Mouse (Mus musculus): ENCODE data around the gene Kif26b. TPM values are rescaled to one million over a fixed set of nuclear protein-coding genes. Genes with fewer than 3 reads are reported as not detected.

Gene Kif26b
- polyA plus RNA-seq, 1 experiment from 2014 or later: 5.1 TPM

DNA sequence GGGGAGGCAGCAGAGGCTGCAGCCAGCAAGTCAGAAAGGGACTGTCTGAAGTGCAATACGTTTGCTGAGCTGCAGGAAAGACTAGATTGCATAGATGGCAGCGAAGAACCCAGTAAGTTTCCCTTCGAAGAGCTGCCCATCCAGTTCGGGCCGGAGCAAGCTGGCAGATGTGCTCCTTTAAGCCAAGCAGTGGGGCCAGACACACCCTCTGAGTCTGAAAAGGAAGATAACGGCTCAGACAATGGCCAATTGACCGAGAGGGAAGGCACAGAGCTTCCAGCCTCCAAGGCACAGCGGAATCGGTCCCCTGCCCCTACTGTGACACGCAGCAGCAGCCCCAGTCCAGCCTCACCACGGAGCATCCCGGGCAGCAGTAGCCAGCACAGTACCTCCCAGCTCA lies 386.1 kb downstream of the Kif26b start:
- H3K4me1 ChIP-seq (ENCODE audit: control insufficient read depth, insufficient read depth, low read length): peaks cover 3% of the 10 kb centered on the region
- H3K27ac ChIP-seq (ENCODE audit: low read length): no peak overlapping the region
- H3K36me3 ChIP-seq (ENCODE audit: control insufficient read depth, insufficient read depth): peaks cover 12% of the 10 kb centered on the region
- no peak for ATAC-seq (replicated peaks; ENCODE audit: extremely low read depth, insufficient read depth, low FRiP score)
- no peaks in the 10 kb centered on the region for H3K9me3 ChIP-seq (replicated peaks; ENCODE audit: control insufficient read depth, low read length)
- H3K27me3 ChIP-seq (ENCODE audit: control insufficient read depth, insufficient read depth, low read length): no peaks in the 10 kb centered on the region
- no peak overlapping the region for H3K9ac ChIP-seq (ENCODE audit: low read length)
- no peak overlapping the region for H3K4me3 ChIP-seq (ENCODE audit: low read length)
- WGBS: 68% methylated on average over 12 of the region's 12 CpGs
- no peak overlapping the region for H3K4me2 ChIP-seq (ENCODE audit: low read depth, low read length)

DNA sequence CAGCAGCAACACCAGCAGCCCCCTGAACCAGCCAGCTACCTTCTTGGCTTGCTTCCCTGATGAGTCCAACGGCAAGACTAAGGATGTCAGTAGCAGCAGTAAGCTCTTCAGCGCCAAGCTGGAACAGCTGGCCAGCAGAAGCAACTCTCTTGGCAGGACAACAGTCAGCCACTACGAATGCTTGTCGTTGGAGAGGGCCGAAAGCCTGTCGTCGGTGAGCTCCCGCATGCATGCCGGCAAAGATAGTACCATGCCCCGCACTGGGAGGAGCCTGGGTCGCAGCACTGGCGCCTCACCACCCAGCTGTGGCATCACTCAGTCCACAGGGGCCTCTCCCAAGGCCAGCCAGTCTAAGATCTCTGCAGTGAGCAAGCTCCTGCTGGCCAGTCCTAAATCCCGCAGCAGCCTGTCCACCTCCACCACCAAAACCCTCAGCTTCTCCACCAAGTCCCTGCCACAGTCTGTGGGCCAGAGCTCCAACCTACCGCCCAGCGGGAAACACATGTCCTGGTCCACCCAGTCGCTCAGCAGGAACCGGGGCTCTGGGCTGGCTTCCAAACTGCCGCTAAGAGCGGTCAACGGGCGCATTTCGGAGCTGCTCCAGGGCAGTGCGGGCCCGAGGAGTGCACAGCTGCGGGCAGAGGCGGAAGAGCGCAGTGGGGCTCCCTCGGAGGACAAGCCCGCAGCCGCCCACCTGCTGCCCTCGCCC lies 388.4 kb downstream of the Kif26b start:
- WGBS: 43% methylated on average over 31 of the region's 31 CpGs
- Histone ChIP-seq H3K27ac (ENCODE audit: low read length) (no peak overlapping the region), H3K9ac (ENCODE audit: low read length) (no peak overlapping the region), H3K36me3 (ENCODE audit: control insufficient read depth, insufficient read depth) (peaks cover 12% of the 10 kb centered on the region), H3K4me3 (ENCODE audit: low read length) (no peak overlapping the region), H3K27me3 (ENCODE audit: control insufficient read depth, insufficient read depth, low read length) (no peaks in the 10 kb centered on the region), H3K4me1 (ENCODE audit: control insufficient read depth, insufficient read depth, low read length) (peaks cover 3% of the 10 kb centered on the region), H3K9me3 (replicated peaks; ENCODE audit: control insufficient read depth, low read length) (no peaks in the 10 kb centered on the region), H3K4me2 (ENCODE audit: low read depth, low read length) (0 out of 2 replicates have a peak overlapping the region, but pooled peaks have one; percentile 1)
- 0 out of 2 replicates have a peak, but pooled peaks have one; percentile 7 for ATAC-seq (replicated peaks; ENCODE audit: extremely low read depth, insufficient read depth, low FRiP score)

DNA sequence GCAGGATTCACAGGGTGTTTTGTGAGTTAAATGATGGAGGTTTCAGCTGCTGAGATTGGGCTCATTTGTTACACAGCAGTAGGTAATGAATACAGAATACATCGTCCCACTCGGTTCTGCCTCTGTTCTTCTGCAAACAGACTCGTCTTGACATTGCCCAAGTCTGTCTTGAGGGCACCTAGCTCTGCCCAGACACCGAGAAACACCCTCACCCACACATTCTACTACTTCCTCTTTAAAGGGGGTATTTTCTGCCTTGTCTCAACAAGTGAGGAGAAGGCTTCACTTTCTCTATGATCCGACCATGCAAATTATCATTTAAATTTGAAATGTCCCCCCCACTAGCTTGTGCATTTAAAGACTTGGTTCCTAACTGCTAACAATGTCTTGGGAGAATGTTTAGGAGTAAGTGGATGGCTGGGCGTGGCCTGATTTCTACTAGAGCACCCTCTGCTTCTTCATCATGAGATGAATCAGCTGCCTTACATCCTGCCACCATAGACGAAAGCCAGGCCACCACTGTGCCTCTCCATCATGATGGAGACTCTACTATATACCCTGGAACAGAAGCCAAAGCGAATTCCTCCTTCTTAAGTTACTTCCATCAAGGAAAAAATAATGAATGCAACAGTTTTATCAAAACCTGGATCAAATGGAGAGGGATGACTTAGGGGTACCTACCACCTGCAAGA lies 395.7 kb downstream of the Kif26b start:
- H3K36me3 ChIP-seq (ENCODE audit: control insufficient read depth, insufficient read depth): no peaks in the 10 kb centered on the region
- WGBS: 76% methylated on average over 8 of the region's 8 CpGs
- no peaks in the 10 kb centered on the region for H3K4me1 ChIP-seq (ENCODE audit: control insufficient read depth, insufficient read depth, low read length)
- H3K27me3 ChIP-seq (ENCODE audit: control insufficient read depth, insufficient read depth, low read length): no peaks in the 10 kb centered on the region
- H3K27ac ChIP-seq (ENCODE audit: low read length): no peak overlapping the region
- no peak overlapping the region for H3K9ac ChIP-seq (ENCODE audit: low read length)
- no peak for ATAC-seq (replicated peaks; ENCODE audit: extremely low read depth, insufficient read depth, low FRiP score)
- H3K9me3 ChIP-seq (replicated peaks; ENCODE audit: control insufficient read depth, low read length): no peaks in the 10 kb centered on the region
- H3K4me2 ChIP-seq (ENCODE audit: low read depth, low read length): no peak overlapping the region
- no peak overlapping the region for H3K4me3 ChIP-seq (ENCODE audit: low read length)

DNA sequence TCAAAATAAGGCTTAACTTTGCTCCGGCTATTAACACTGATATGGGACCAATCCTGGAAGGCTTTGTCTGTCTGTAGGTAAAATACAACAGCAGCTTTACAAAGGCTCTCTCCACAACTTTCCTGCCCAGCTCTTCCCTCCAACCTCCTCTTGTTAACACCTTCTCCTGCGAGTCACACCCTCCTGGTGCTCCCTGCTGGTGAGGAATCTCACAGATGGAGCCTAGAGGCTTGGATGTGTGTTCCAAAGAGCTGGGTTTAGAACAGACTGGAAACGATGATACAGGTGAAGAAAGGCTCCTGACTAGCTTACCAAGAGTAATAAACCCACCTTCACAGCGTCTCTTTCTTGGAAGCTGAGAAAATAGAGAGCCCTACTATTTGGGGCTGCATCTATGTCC lies 400.6 kb downstream of the Kif26b start:
- no peaks in the 10 kb centered on the region for H3K4me1 ChIP-seq (ENCODE audit: control insufficient read depth, insufficient read depth, low read length)
- no peaks in the 10 kb centered on the region for H3K27me3 ChIP-seq (ENCODE audit: control insufficient read depth, insufficient read depth, low read length)
- no peak overlapping the region for H3K9ac ChIP-seq (ENCODE audit: low read length)
- 50% methylated on average over 4 of the region's 4 CpGs for WGBS
- H3K9me3 ChIP-seq (replicated peaks; ENCODE audit: control insufficient read depth, low read length): no peaks in the 10 kb centered on the region
- H3K27ac ChIP-seq (ENCODE audit: low read length): no peak overlapping the region
- no peak for ATAC-seq (replicated peaks; ENCODE audit: extremely low read depth, insufficient read depth, low FRiP score)
- no peak overlapping the region for H3K4me2 ChIP-seq (ENCODE audit: low read depth, low read length)
- no peak overlapping the region for H3K4me3 ChIP-seq (ENCODE audit: low read length)
- peaks cover 4% of the 10 kb centered on the region; the same call in 1 of the 2 replicates for H3K36me3 ChIP-seq (ENCODE audit: control insufficient read depth, insufficient read depth)

DNA sequence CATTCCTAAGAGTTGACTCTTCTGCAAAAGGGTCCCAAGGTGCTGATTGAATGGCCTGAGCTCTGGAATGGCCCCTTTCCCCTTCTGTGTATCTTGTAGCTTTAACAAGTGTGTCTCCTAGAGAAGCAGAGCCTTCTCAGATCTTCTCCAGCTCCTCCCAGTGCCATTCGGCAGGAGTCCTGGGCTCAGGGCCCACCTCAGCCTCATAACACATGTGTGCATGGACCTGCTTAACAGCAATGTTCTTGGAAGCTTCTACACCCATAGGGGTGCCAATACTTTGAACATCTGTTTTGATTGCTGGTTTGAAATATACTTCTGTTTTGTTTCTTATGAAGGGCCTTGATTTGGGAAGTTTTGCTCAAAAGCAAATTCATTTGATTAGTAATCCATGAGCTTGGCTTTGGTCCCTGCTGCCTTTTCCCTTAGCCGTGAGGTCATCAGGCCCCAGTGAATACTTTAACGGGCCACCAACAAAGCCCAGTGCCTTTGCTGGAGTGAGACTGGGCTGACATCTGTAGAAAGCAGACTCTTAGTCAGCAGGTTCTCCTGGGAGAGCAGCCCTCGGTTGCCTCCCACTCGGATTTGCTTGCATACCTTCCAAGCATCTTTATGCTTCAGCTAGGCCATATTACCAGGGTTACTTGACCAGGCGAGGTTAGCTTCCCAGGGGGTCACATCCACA lies 405.2 kb downstream of the Kif26b start:
- ATAC-seq (replicated peaks; ENCODE audit: extremely low read depth, insufficient read depth, low FRiP score): no peak
- no peak overlapping the region for H3K4me3 ChIP-seq (ENCODE audit: low read length)
- H3K27ac ChIP-seq (ENCODE audit: low read length): no peak overlapping the region
- no peaks in the 10 kb centered on the region for H3K4me1 ChIP-seq (ENCODE audit: control insufficient read depth, insufficient read depth, low read length)
- H3K9me3 ChIP-seq (replicated peaks; ENCODE audit: control insufficient read depth, low read length): no peaks in the 10 kb centered on the region
- 80% methylated on average over 6 of the region's 6 CpGs for WGBS
- H3K9ac ChIP-seq (ENCODE audit: low read length): no peak overlapping the region
- no peak overlapping the region for H3K4me2 ChIP-seq (ENCODE audit: low read depth, low read length)
- no peaks in the 10 kb centered on the region for H3K27me3 ChIP-seq (ENCODE audit: control insufficient read depth, insufficient read depth, low read length)
- peaks cover 4% of the 10 kb centered on the region; the same call in 1 of the 2 replicates for H3K36me3 ChIP-seq (ENCODE audit: control insufficient read depth, insufficient read depth)

DNA sequence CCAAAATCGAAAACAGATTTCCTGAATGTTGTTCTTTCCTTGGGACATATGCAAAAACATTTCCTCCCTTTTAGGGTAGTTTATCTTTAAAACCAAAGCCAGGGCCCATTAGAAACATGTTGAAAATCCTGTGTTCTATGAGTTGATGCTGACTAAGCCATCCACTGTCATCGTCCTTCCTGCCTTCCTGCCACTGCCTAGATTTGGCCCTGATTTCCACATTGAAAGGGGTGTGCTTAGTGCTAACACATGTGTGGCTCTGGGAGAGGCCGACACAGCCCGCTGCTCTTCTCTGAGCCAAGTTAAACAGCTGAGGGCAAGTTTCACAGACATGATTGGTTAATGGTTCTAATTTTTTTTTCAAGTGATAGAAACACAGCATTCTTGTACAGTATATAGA lies 407.5 kb downstream of the Kif26b start:
- Histone ChIP-seq H3K4me1 (ENCODE audit: control insufficient read depth, insufficient read depth, low read length) (peaks cover 5% of the 10 kb centered on the region), H3K9me3 (replicated peaks; ENCODE audit: control insufficient read depth, low read length) (no peaks in the 10 kb centered on the region), H3K4me2 (ENCODE audit: low read depth, low read length) (no peak overlapping the region), H3K9ac (ENCODE audit: low read length) (no peak overlapping the region), H3K27ac (ENCODE audit: low read length) (no peak overlapping the region), H3K4me3 (ENCODE audit: low read length) (no peak overlapping the region), H3K36me3 (ENCODE audit: control insufficient read depth, insufficient read depth) (peaks cover 4% of the 10 kb centered on the region; the same call in 1 of the 2 replicates), H3K27me3 (ENCODE audit: control insufficient read depth, insufficient read depth, low read length) (no peaks in the 10 kb centered on the region)
- no peak; the same call in 1 of the 2 replicates for ATAC-seq (replicated peaks; ENCODE audit: extremely low read depth, insufficient read depth, low FRiP score)
- 53% methylated on average over 4 of the region's 4 CpGs for WGBS

DNA sequence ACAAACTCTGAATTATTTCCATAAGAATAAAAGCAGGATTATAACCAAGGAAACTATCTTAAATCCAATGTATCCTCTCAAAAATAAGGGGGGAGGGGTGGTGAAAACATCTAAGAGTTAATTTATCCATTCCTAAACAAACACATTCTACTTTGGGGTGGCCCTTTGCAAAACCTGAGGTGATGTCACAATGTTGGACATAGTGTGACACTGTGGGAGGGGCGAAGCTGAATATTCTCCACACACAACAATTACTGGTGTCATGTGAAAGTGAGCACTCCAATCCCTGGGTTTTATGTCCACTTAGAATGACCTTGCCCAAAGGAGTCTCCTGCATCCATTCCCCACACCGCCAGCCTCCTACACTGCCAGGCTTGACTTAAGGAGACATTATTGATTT lies 408.1 kb downstream of the Kif26b start:
- no peak for ATAC-seq (replicated peaks; ENCODE audit: extremely low read depth, insufficient read depth, low FRiP score)
- Histone ChIP-seq H3K9ac (ENCODE audit: low read length) (no peak overlapping the region), H3K27me3 (ENCODE audit: control insufficient read depth, insufficient read depth, low read length) (no peaks in the 10 kb centered on the region), H3K36me3 (ENCODE audit: control insufficient read depth, insufficient read depth) (peaks cover 4% of the 10 kb centered on the region; the same call in 1 of the 2 replicates), H3K9me3 (replicated peaks; ENCODE audit: control insufficient read depth, low read length) (no peaks in the 10 kb centered on the region), H3K4me2 (ENCODE audit: low read depth, low read length) (no peak overlapping the region), H3K4me3 (ENCODE audit: low read length) (no peak overlapping the region), H3K4me1 (ENCODE audit: control insufficient read depth, insufficient read depth, low read length) (peaks cover 5% of the 10 kb centered on the region), H3K27ac (ENCODE audit: low read length) (no peak overlapping the region)
- 90% methylated on average over 2 of the region's 2 CpGs for WGBS

DNA sequence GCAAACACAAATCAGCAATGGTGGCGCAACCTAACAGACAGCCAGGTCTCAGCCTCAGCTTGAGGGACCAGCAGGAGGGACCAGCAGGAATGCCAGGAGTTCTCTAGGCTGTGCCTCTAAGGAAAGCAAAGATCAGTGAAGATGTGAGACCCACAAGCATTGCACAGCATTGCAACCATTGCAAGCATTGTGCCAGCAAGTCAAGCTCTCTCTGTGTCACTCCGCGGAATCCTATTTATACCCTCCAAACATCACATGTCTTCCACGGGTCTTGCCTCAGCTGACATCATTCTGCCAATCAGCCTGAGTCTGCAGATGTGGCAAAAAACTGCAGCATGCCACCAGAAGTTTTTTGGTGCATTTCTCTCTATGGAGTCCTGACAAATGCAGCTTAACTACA lies 411.4 kb downstream of the Kif26b start:
- H3K36me3 ChIP-seq (ENCODE audit: control insufficient read depth, insufficient read depth): no peaks in the 10 kb centered on the region
- no peak overlapping the region for H3K9ac ChIP-seq (ENCODE audit: low read length)
- H3K27ac ChIP-seq (ENCODE audit: low read length): no peak overlapping the region
- ATAC-seq (replicated peaks; ENCODE audit: extremely low read depth, insufficient read depth, low FRiP score): no peak
- H3K4me2 ChIP-seq (ENCODE audit: low read depth, low read length): no peak overlapping the region
- 57% methylated on average over 4 of the region's 4 CpGs for WGBS
- H3K4me3 ChIP-seq (ENCODE audit: low read length): no peak overlapping the region
- no peaks in the 10 kb centered on the region for H3K9me3 ChIP-seq (replicated peaks; ENCODE audit: control insufficient read depth, low read length)
- H3K27me3 ChIP-seq (ENCODE audit: control insufficient read depth, insufficient read depth, low read length): no peaks in the 10 kb centered on the region
- peaks cover 5% of the 10 kb centered on the region for H3K4me1 ChIP-seq (ENCODE audit: control insufficient read depth, insufficient read depth, low read length)

Data from heart, embryonic 16.5 days (tissue).